Mouse (Mus musculus): ENCODE results near the gene Trim41. TPM values are rescaled to one million over a fixed set of nuclear protein-coding genes. Genes with fewer than 3 reads are reported as not detected.
"Not testable (repeated sequence)": the region's sequence is repeated elsewhere in the genome, so short reads cannot be mapped to it uniquely, and the experiment has no call there.

Gene Trim41
- polyA plus RNA-seq, 1 experiment from 2014 or later, result 6.9 TPM

DNA sequence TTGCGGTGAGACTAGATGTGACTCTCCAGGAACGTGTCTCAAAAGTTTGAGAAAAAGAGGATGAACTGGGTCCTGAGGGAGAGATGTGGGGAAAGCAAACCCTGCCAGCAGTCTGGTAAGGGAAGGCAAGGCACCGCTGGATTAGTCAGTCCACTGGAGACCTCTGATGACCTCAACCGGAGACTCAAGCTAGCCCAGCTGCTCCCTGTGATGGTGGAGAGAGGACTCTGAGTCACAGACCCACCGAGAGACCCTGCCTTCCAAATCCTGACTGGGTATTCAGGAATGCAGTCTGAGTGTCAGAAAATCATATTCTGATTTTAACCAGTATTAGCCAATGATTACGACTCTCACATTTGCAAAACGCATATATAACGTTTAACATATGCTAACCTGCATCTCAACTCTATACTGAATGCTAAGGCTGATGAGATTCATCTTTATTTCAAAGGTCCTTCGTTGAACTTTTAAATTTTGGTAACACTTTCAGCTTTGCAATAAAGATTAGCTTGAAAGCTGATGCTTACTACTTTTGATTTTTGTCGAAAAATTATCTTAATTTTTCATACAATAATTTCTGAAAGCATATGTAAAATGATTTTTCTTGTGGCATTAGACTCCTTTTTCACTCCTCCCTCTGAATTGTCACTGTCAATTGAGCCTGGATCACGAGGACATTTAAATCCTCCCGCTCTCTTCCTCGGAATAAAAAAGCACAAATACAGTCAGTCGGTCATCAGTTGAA lies 5.8 kb upstream of the Trim41 start:
- Histone ChIP-seq H3K9me3 (replicated peaks; ENCODE audit: control insufficient read depth, low read length, poor library complexity, severe bottlenecking) (no peaks in the 10 kb centered on the region), H3K27me3 (ENCODE audit: control insufficient read depth, insufficient read depth, low read depth, low read length) (peaks cover 7% of the 10 kb centered on the region), H3K4me1 (ENCODE audit: control insufficient read depth, insufficient read depth, low read length) (peaks cover 14% of the 10 kb centered on the region), H3K4me2 (ENCODE audit: low read length) (peak overlapping the region; percentile 53), H3K36me3 (ENCODE audit: control insufficient read depth, insufficient read depth, low read length) (no peaks in the 10 kb centered on the region), H3K27ac (ENCODE audit: low read length) (no peak overlapping the region), H3K4me3 (ENCODE audit: low read depth, low read length) (peak overlapping the region; percentile 29), H3K9ac (ENCODE audit: low read depth, low read length) (no peak overlapping the region)
- WGBS, result 31% methylated on average over 14 of the region's 14 CpGs
- no peak for ATAC-seq

DNA sequence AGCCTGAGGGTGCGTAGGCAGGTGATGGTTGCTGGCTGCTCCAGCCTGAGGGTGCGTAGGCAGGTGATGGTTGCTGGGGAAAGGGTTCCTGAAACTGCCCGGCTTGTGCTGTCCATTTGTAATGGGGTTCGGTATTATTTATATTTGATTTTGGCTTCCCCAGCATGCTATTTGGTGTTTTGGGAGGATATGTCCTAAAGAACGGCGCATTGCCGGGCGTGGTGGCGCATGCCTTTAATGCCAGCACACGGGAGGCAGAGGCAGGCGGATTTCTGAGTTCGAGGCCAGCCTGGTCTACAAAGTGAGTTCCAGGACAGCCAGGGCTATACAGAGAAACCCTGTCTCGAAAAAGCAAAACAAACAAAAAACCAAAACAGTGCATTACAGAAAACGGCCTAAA lies 4.1 kb upstream of the Trim41 start:
- H3K36me3 ChIP-seq (ENCODE audit: control insufficient read depth, insufficient read depth, low read length); ATAC-seq; H3K4me2 ChIP-seq (ENCODE audit: low read length); H3K9me3 ChIP-seq (replicated peaks; ENCODE audit: control insufficient read depth, low read length, poor library complexity, severe bottlenecking); H3K27ac ChIP-seq (ENCODE audit: low read length); H3K9ac ChIP-seq (ENCODE audit: low read depth, low read length); H3K4me3 ChIP-seq (ENCODE audit: low read depth, low read length); H3K27me3 ChIP-seq (ENCODE audit: control insufficient read depth, insufficient read depth, low read depth, low read length); H3K4me1 ChIP-seq (ENCODE audit: control insufficient read depth, insufficient read depth, low read length): not testable (repeated sequence)
- 85% methylated on average over 14 of the region's 14 CpGs for WGBS

DNA sequence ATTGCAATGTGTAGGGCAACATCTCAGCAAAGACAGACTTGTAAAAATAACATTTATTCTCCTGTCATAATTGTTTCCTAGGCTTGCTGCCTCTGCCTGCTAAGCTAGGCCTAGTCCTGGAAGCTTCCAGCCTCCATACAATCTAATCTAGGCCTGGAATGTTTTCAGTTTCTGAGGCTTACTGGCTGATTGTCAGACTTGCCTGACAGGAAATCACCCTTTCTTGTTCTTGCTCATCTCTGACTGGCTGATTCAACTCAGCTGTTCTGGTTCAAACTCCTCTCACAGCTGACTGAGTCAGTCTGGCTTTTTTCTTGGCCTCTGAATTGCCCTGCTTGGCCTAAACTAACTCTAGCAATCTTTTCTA lies 3.1 kb upstream of the Trim41 start:
- peaks cover 7% of the 10 kb centered on the region for H3K27me3 ChIP-seq (ENCODE audit: control insufficient read depth, insufficient read depth, low read depth, low read length)
- H3K9me3 ChIP-seq (replicated peaks; ENCODE audit: control insufficient read depth, low read length, poor library complexity, severe bottlenecking), result no peaks in the 10 kb centered on the region
- H3K27ac ChIP-seq (ENCODE audit: low read length), result no peak overlapping the region
- H3K4me1 ChIP-seq (ENCODE audit: control insufficient read depth, insufficient read depth, low read length), result peaks cover 18% of the 10 kb centered on the region
- H3K4me2 ChIP-seq (ENCODE audit: low read length), result no peak overlapping the region
- no peak overlapping the region for H3K4me3 ChIP-seq (ENCODE audit: low read depth, low read length)
- H3K36me3 ChIP-seq (ENCODE audit: control insufficient read depth, insufficient read depth, low read length), result no peaks in the 10 kb centered on the region
- no peak for ATAC-seq
- H3K9ac ChIP-seq (ENCODE audit: low read depth, low read length), result no peak overlapping the region

DNA sequence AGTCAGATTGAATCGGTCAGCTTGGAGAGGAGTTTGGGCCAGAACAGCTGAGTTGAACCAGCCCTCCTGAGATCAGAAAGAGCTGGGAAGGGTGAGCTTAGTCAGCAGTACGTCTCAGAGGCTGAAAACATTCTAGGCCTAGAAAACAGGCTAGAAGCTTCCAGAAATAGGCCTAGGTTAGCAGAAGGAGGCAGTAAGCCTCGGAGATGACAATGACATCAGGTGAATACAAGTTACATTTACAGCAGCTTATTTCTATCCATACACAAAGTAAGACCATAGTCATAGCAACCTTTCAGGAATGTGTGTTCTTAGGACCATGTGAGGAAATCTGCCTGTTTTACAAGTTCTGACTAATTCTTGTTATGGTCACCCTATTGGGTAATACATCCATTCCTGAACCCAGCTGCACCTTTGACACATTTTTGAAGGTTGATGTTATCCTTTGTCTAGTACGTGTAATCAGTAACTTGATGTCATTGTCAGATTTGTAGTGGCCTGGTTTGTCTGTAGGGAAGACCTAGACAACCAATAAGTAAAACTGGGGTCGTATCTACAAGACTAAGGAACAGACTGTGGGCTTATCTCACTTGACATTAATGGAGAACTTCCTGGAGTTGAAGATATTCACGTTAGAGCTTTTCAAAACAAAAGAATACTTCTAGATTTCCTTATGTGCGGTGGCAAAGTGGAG lies 2.6 kb upstream of the Trim41 start:
- no peak overlapping the region for H3K4me3 ChIP-seq (ENCODE audit: low read depth, low read length)
- H3K9ac ChIP-seq (ENCODE audit: low read depth, low read length), result no peak overlapping the region
- 83% methylated on average over 7 of the region's 7 CpGs for WGBS
- peaks cover 24% of the 10 kb centered on the region for H3K4me1 ChIP-seq (ENCODE audit: control insufficient read depth, insufficient read depth, low read length)
- H3K4me2 ChIP-seq (ENCODE audit: low read length), result no peak overlapping the region
- ATAC-seq, result no peak
- H3K36me3 ChIP-seq (ENCODE audit: control insufficient read depth, insufficient read depth, low read length), result no peaks in the 10 kb centered on the region
- no peaks in the 10 kb centered on the region for H3K9me3 ChIP-seq (replicated peaks; ENCODE audit: control insufficient read depth, low read length, poor library complexity, severe bottlenecking)
- no peak overlapping the region for H3K27ac ChIP-seq (ENCODE audit: low read length)
- H3K27me3 ChIP-seq (ENCODE audit: control insufficient read depth, insufficient read depth, low read depth, low read length), result peaks cover 7% of the 10 kb centered on the region

DNA sequence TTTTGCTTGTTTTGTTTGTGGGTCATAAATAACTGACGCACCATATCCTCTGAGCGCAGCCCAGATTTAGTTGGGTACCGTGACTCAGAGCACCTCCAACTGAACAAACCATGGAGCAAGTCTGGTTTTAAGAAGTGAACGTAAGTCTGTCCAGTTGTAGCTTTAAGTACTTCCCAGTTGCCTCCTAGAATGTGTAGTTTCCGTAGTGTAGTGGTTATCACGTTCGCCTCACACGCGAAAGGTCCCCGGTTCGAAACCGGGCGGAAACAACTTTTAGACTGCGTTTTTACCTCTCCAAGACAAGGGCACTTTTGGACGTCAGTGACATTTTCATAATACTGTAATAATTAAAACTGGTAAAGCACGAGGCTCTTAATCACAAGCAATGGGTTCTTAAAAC lies 1.2 kb upstream of the Trim41 start:
- Histone ChIP-seq H3K27me3 (ENCODE audit: control insufficient read depth, insufficient read depth, low read depth, low read length) (peaks cover 4% of the 10 kb centered on the region; the same call in 1 of the 2 replicates), H3K36me3 (ENCODE audit: control insufficient read depth, insufficient read depth, low read length) (0 out of 2 replicates have a peak, but pooled peaks cover 3% of the 10 kb centered on the region), H3K4me1 (ENCODE audit: control insufficient read depth, insufficient read depth, low read length) (peaks cover 34% of the 10 kb centered on the region), H3K4me2 (ENCODE audit: low read length) (peak overlapping the region; percentile 89), H3K9ac (ENCODE audit: low read depth, low read length) (peak overlapping the region; percentile 51; the same call in 1 of the 2 replicates), H3K4me3 (ENCODE audit: low read depth, low read length) (peak overlapping the region; percentile 79), H3K27ac (ENCODE audit: low read length) (no peak overlapping the region), H3K9me3 (replicated peaks; ENCODE audit: control insufficient read depth, low read length, poor library complexity, severe bottlenecking) (no peaks in the 10 kb centered on the region)
- under 1% methylated on average over 16 of the region's 16 CpGs for WGBS
- ATAC-seq, result no peak

DNA sequence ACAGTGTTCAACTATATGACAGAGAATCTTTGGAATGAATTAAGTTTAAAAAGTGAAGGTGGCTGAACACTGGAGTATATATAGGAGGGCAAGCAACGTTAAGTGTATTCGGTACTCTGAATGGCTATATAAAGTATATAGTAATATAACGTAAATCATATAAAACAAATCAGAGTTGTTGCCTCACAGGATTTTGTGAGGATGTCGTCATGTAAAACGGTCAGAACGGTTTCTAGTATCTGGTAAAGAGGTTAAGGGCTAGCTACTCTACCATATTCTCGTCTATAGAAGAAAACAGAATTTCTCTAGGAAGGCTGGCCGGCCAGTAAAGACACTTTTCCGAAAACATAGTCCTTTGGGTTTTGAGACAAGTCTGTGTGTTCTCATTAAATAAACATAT lies 641 bp upstream of the Trim41 start:
- H3K27me3 ChIP-seq (ENCODE audit: control insufficient read depth, insufficient read depth, low read depth, low read length), result peaks cover 3% of the 10 kb centered on the region; the same call in 1 of the 2 replicates
- peak overlapping the region; percentile 79 for H3K4me3 ChIP-seq (ENCODE audit: low read depth, low read length)
- 0 out of 2 replicates have a peak, but pooled peaks cover 3% of the 10 kb centered on the region for H3K36me3 ChIP-seq (ENCODE audit: control insufficient read depth, insufficient read depth, low read length)
- H3K4me2 ChIP-seq (ENCODE audit: low read length), result peak overlapping the region; percentile 89
- 3% methylated on average over 9 of the region's 9 CpGs for WGBS
- peaks cover 33% of the 10 kb centered on the region for H3K4me1 ChIP-seq (ENCODE audit: control insufficient read depth, insufficient read depth, low read length)
- no peaks in the 10 kb centered on the region for H3K9me3 ChIP-seq (replicated peaks; ENCODE audit: control insufficient read depth, low read length, poor library complexity, severe bottlenecking)
- peak; percentile 3; the same call in 1 of the 2 replicates for ATAC-seq
- peak overlapping the region; percentile 89 for H3K9ac ChIP-seq (ENCODE audit: low read depth, low read length)
- H3K27ac ChIP-seq (ENCODE audit: low read length), result peak overlapping the region; percentile 98; the same call in 1 of the 2 replicates

DNA sequence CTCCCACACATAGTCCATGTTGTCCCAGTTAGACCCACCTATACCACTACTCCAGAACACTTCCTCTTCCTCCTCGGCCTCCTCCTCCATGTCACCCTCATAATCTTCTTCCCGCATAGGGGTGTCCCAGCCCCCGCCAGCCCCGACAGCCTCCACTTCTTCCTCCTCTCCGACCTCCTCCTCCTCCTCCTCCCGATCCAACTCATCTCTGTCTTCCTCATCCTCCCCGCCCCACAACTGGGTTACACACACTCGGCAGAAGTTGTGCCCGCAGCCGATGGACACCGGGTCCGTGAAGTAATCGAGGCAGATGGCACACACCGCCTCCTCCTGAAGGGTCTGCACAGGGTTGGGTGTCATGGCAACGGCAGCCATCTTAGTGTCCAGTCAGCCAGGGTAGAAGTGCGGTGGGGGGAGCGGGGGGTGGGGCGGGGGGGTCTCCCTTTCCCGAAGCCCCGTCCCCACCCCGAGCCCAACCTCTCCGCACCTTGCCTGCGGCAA lies 822 bp downstream of the Trim41 start:
- peaks cover 32% of the 10 kb centered on the region for H3K4me1 ChIP-seq (ENCODE audit: control insufficient read depth, insufficient read depth, low read length)
- H3K27me3 ChIP-seq (ENCODE audit: control insufficient read depth, insufficient read depth, low read depth, low read length), result no peaks in the 10 kb centered on the region
- ATAC-seq, result peak; percentile 78
- H3K9ac ChIP-seq (ENCODE audit: low read depth, low read length), result peak overlapping the region; percentile 88
- peaks cover 14% of the 10 kb centered on the region for H3K36me3 ChIP-seq (ENCODE audit: control insufficient read depth, insufficient read depth, low read length)
- no peaks in the 10 kb centered on the region for H3K9me3 ChIP-seq (replicated peaks; ENCODE audit: control insufficient read depth, low read length, poor library complexity, severe bottlenecking)
- H3K4me2 ChIP-seq (ENCODE audit: low read length), result peak overlapping the region; percentile 83
- peak overlapping the region; percentile 79 for H3K4me3 ChIP-seq (ENCODE audit: low read depth, low read length)
- peak overlapping the region; percentile 75 for H3K27ac ChIP-seq (ENCODE audit: low read length)
- WGBS, result 3% methylated on average over 21 of the region's 23 CpGs

DNA sequence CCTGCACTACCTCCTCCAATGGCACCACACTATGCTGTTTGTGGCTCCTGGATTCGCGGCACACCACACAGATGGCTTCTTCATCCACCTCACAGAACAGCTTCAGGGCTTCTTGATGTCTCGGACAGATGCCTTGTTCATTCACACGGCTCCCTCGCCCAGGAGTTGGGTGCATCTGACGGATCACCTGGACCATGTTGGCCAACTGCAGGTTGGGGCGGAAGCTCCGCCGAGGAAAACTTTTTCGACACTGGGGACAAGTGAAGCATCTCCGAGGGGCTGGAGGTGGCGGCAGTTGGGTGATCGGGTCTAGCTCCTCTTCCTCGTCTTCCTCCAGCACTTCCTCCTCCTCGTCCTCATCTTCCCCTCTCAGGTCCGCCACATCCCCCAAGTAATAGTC lies 1.3 kb downstream of the Trim41 start:
- Histone ChIP-seq H3K36me3 (ENCODE audit: control insufficient read depth, insufficient read depth, low read length) (peaks cover 14% of the 10 kb centered on the region), H3K27ac (ENCODE audit: low read length) (no peak overlapping the region; the same call in 1 of the 2 replicates)

DNA sequence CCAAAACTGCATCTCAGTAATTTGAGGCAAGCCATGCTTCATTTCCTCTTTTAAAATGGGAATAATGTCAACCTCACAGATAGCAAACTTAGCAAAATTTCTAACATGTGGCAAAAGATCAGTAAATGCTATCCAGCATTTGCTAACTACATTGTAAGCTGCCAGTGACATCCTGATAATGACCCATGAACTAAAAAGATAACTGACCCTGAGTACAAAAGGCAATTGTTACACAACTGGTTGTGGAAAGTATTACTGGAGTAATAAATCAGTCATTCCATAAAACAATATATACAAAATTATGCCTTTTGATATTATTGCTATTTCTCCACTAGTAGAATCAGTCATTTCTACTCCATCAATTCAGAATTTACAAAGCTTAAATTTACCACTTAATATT lies 3.4 kb downstream of the Trim41 start:
- Histone ChIP-seq H3K27me3 (ENCODE audit: control insufficient read depth, insufficient read depth, low read depth, low read length) (no peaks in the 10 kb centered on the region), H3K4me3 (ENCODE audit: low read depth, low read length) (no peak overlapping the region), H3K9me3 (replicated peaks; ENCODE audit: control insufficient read depth, low read length, poor library complexity, severe bottlenecking) (no peaks in the 10 kb centered on the region), H3K36me3 (ENCODE audit: control insufficient read depth, insufficient read depth, low read length) (peaks cover 18% of the 10 kb centered on the region), H3K27ac (ENCODE audit: low read length) (no peak overlapping the region), H3K4me1 (ENCODE audit: control insufficient read depth, insufficient read depth, low read length) (peaks cover 32% of the 10 kb centered on the region), H3K9ac (ENCODE audit: low read depth, low read length) (no peak overlapping the region), H3K4me2 (ENCODE audit: low read length) (no peak overlapping the region)
- ATAC-seq, result no peak

More for the DNA sequence above, 1.3 kb downstream of the Trim41 start:
- Histone ChIP-seq H3K27me3 (ENCODE audit: control insufficient read depth, insufficient read depth, low read depth, low read length) (no peaks in the 10 kb centered on the region), H3K9ac (ENCODE audit: low read depth, low read length) (peak overlapping the region; percentile 88), H3K4me3 (ENCODE audit: low read depth, low read length) (peak overlapping the region; percentile 79), H3K4me1 (ENCODE audit: control insufficient read depth, insufficient read depth, low read length) (peaks cover 32% of the 10 kb centered on the region), H3K4me2 (ENCODE audit: low read length) (peak overlapping the region; percentile 83), H3K9me3 (replicated peaks; ENCODE audit: control insufficient read depth, low read length, poor library complexity, severe bottlenecking) (no peaks in the 10 kb centered on the region)
- WGBS, result 82% methylated on average over 16 of the region's 16 CpGs
- ATAC-seq, result no peak

All from midbrain, embryonic 16.5 days (tissue).